Mouse (Mus musculus): Measurements from ENCODE around the gene Dbh.
A peak's percentile ranks its signal among the peaks of the same experiment; 100 is the strongest.

Gene Dbh

GRCm38 (mm10) chr2:27163851-27164250 lies 1.2 kb upstream of the Dbh start:
- DNase-seq (ENCODE audit: low spot score in 2 of 2) = no peak

DNA sequence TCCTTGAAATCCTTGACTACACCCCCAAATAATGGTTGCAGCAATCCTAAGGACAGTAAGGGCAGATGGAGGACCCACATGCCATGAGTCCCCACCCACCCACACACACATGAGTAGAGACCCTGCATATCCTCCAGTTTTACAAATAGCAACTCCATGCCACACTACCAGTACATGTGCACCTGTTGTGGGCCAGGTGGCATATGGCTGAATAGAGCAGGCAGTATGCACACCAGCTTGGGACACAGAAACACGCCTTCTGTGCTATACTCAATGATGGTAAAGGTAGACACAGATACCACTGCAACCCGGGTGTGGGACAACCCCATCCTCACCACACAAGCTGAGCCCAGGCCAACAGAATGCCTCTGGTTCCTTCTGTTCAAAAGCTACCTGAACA lies 1.0 kb downstream of the Dbh start:
- DNase-seq (ENCODE audit: low spot score in 2 of 2) = no peak

- DNase-seq (ENCODE audit: low spot score in 2 of 2) = no peak
Measured at GRCm38 (mm10) chr2:27166999-27167398, 2.0 kb downstream of the Dbh start.

- DNase-seq (ENCODE audit: low spot score in 2 of 2) = no peak
Measured at GRCm38 (mm10) chr2:27174242-27174641, 9.2 kb downstream of the Dbh start.

- no peak for DNase-seq (ENCODE audit: low spot score in 2 of 2)
Measured at GRCm38 (mm10) chr2:27175696-27176267, 10.7 kb downstream of the Dbh start.

GRCm38 (mm10) chr2:27179101-27179500 lies 14.1 kb downstream of the Dbh start:
- DNase-seq (ENCODE audit: low spot score in 2 of 2) = no peak

- no peak for DNase-seq (ENCODE audit: low spot score in 2 of 2)
Measured at GRCm38 (mm10) chr2:27181907-27182306, 16.9 kb downstream of the Dbh start.

DNA sequence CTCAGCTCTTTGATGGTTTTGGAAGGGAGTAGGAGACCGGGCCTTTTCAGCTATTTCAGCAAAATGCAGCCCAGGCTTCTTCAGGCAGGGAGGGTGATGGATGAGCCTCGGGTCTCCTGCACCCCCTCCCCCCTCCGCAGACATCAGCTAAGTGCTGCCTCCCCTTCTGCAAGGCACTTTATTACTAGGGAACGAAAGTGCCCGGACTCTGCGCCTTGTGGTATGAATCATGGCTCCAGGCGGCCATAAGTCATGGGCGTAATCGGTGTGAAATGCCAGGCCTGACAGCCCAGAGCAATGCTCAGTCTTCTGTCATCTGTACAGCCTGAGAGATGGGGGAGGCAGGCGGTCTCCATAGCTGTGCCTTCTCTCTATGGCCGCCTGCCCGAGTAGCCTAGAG lies 18.7 kb downstream of the Dbh start:
- no peak for DNase-seq (ENCODE audit: low spot score in 2 of 2)

DNA sequence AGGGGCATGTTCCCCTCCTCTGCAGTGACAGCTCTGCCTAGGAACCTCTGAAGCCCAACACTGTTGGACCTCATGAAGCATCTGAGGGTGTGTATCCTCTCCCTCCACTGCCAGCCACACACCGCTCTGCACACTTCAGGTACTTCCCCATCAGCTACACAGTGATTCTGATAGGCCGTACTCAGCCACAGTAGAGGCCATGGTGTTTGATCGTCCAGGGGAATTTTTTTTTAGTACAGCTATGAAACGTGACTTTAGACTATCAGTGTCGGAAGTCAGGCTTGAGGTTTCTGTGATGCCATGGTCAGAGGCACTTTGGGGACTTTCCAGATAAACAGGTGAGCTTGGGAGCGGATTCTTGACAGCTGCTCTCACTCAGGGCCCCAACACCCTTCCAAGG lies 22.5 kb downstream of the Dbh start:
- DNase-seq (ENCODE audit: low spot score in 2 of 2) = no peak

GRCm38 (mm10) chr2:27189994-27190393 lies 25.0 kb downstream of the Dbh start:
- DNase-seq (ENCODE audit: low spot score in 2 of 2) = no peak

DNA sequence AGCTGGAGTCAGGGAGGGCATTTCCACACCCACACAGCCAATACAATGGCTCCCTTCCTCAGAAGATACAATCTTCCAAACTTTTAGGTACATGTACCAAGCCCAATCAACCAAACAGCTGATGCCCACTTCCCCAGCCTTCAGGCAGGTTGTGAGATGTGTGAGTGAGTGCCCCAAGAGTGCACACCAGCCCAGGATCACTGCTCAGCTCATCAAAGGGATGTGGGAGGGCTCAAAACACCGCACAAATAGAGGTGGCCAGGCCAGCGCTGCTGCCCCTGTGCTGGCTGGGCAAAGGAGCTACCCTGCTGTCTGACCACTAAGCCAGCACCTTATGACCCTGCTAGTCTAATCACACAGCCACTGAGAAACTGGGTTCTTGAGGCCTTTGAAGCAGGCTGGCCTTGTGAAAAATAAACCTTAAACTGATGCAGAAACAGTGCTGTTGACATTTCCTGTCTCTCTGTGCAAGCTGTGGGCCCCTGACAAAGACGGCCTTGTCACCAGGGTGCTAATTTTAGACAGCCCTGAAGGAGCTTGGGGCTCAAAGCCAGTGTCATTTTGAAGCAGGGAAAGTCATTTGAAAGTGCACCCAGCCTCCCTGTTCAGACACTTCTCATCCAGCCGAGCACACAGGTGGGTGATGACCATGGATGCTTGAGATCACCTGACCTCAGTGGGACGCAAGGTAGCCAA lies 33.7 kb downstream of the Dbh start:
- DNase-seq (ENCODE audit: low spot score in 2 of 2) = no peak

- no peak for DNase-seq (ENCODE audit: low spot score in 2 of 2)
Measured at GRCm38 (mm10) chr2:27200586-27200985, 35.6 kb downstream of the Dbh start.

- DNase-seq (ENCODE audit: low spot score in 2 of 2) = no peak
Measured at GRCm38 (mm10) chr2:27205666-27206065, 40.6 kb downstream of the Dbh start.

DNA sequence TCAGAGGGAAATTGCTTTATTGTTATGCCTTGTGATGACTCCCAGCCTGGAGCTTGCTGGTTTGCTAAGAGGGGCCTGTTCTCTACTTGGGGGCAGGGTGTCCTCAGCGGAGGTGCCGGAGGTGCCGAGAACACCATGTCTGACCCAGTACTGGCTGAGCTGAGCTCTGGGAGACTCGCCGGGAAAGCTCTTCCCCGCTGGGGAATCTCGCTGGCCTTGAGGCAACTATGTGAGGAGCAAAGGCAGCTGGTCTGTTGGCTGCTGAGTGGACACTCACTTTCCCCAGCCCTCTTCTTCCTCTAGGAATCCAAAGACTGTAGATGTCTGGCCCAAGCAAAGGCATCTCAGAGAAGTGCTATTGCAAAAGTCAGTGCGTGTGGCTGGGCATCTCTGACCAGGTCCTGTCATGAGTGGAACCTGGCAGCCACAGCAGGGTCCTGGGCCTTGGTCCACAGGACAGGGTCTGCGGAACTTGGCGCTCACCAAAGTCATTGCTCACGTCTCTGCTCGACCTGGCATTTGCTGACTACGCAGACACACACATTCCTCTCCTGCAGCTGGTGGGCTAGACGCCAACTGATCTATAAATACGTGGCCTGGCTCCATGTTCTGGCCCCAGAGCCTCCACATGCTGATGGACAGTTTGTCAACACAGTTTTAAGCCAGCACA lies 41.2 kb downstream of the Dbh start:
- DNase-seq (ENCODE audit: low spot score in 2 of 2) = peak in 1 of 2 experiments; percentile 42

- no peak for DNase-seq (ENCODE audit: low spot score in 2 of 2)
Measured at GRCm38 (mm10) chr2:27207126-27207525, 42.1 kb downstream of the Dbh start.

- no peak for DNase-seq (ENCODE audit: low spot score in 2 of 2)
Measured at GRCm38 (mm10) chr2:27209370-27209769, 44.3 kb downstream of the Dbh start.

DNA sequence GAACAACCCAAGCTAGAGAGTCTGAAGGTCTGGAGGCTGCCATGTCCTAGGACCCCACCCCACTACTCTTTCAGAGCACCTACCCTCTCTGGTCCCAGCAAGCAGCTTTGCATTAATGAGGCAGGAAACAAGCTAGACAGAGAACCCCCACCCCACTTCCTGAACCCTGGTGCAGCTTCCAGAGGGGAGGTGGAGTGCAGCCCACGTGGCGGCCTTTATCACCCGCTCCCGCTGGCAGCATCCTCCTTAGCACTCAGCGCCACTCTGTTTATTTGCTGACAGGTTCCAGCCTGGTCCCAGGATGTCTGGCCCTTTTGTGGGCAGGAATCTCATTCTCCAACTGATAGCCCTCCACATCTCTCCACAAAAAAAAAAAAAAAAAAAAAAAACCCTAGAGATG lies 44.8 kb downstream of the Dbh start:
- DNase-seq (ENCODE audit: low spot score in 2 of 2) = no peak

- DNase-seq (ENCODE audit: low spot score in 2 of 2) = no peak
Measured at GRCm38 (mm10) chr2:27210255-27210654, 45.2 kb downstream of the Dbh start.

DNA sequence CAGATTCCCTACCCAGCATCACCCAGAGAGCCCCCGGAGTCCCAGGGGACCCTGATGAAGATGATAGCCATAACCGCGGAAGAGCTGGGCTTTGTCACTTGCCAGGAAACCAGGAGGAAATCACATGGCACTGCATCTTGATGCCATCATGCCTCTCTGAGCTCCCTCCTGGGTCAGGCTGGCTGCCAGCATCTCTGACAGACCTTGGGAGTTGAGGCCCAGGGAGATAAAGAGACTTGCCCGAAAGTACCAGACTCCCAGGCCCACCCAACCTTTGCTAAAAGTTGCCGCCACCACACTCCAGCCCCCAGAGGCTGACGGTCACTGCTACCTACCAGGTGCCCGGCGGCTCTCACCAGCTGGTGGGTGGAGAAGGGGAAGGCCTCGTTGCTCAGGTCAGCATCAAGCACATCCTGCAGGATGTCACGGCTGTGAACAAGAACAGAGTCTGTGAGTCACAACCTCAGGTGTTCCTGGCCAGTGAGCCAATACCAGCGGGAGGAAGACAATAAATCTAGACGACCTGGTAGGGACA lies 45.7 kb downstream of the Dbh start:
- DNase-seq (ENCODE audit: low spot score in 2 of 2) = no peak

GRCm38 (mm10) chr2:27211966-27212893 lies 47.2 kb downstream of the Dbh start:
- DNase-seq (ENCODE audit: low spot score in 2 of 2) = no peak

DNA sequence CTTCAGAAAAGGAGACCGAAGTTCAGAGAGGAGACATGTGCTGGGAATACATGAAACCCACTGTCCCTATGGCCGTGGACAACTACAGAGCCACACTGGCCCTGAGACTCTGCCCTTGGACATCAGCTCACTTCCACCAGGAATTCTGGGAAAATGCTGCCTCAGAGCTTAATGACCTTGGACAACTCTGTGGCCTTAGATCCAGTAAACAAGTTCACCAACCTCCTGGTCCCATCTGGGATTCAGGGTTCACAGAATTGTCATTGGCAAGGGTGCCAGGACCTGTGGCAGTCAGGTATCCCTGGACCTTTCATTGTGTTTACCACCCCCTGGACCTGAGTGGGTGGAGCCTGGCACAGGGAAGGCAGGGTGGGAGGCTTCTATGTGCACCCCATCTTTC lies 50.5 kb downstream of the Dbh start:
- no peak for DNase-seq (ENCODE audit: low spot score in 2 of 2)

DNA sequence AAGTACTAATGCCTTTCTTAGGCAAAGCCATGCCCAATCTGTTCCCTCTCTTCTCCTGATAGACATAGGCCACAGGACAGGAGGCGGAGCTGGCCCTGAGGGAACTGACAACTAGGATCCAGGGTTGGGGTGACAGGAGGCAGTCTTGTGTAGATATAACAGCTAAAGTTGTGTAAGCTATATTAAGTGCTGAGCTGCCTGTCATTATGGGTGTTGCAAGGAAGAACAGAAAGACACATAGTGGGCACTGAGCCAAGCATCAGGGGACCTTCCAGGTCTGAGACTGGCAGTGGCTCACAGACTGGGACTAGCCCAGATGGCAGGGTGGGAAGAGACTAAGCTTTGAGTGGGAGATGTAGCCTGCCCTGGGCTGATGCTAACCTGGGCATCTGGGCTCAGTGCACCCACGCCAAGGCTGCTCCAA lies 53.1 kb downstream of the Dbh start:
- DNase-seq (ENCODE audit: low spot score in 2 of 2) = no peak

Data from urinary bladder, adult 18-20 months (tissue).